Mouse (Mus musculus): ENCODE measurements around the gene Afdn. TPM values are rescaled to one million over a fixed set of nuclear protein-coding genes. Genes with fewer than 3 reads are reported as not detected.

Gene Afdn
- polyA plus RNA-seq, 1 experiment from 2014 or later, result 141 TPM

DNA sequence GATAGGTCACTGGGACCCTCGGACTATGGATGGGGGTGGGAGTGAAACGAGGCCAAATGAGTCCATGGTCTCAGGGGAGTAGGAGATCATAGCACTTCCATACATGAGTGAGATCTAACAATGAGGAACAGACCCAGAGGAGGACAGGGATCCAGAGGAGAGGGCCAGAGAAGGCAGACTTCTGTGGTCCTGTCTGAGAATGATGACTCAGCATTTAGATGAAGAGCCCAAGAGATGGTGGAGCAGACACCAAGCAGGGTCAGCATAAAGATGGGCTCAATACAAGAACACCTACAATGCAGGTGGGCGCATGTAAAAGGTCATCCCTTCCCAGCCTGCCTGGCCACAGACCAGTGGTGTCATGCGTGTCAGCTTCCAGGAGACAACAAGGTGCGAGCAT is 40.2 kb upstream of the Afdn start:
- WGBS, result 92% methylated on average over 5 of the region's 5 CpGs
- H3K27ac ChIP-seq (ENCODE audit: low read depth, low read length), result no peak overlapping the region
- no peak for DNase-seq (ENCODE audit: low spot score)

DNA sequence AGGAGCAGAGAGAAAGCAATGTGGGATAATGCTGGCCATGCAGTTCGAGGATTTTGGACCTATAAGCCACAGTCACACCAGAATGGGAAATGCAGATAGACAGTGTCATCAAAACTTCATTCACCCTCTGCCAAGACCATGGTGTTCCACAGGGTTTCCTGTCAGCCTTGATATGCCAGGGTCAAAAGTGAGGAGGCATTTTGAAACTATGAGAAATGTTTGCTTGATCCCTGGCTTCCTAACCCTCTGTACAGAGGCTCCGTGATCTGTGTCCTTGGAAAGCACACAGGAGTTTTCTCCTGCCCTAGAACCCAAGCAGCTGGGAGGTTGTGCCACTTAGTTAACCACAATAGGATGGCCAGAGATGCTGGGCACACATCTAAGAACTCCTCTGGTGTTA is 39.0 kb upstream of the Afdn start:
- Histone ChIP-seq H3K27me3 (ENCODE audit: control insufficient read depth, insufficient read depth, low read length) (no peaks in the 10 kb centered on the region), H3K4me3 (ENCODE audit: low read depth, low read length) (no peak overlapping the region), H3K9ac (ENCODE audit: low read length) (no peak overlapping the region), H3K4me1 (replicated peaks; ENCODE audit: control insufficient read depth, insufficient read depth, low read length) (no peaks in the 10 kb centered on the region), H3K9me3 (ENCODE audit: control insufficient read depth, low read length) (no peaks in the 10 kb centered on the region), H3K36me3 (ENCODE audit: control insufficient read depth, insufficient read depth, low read length) (no peaks in the 10 kb centered on the region), H3K27ac (ENCODE audit: low read depth, low read length) (no peak overlapping the region), H3K4me2 (ENCODE audit: low read depth, low read length, severe bottlenecking) (no peak overlapping the region)
- 83% methylated on average over 2 of the region's 2 CpGs for WGBS
- DNase-seq (ENCODE audit: low spot score) (no peak), ATAC-seq (replicated peaks; ENCODE audit: low FRiP score) (no peak)

More for the DNA sequence above, 40.2 kb upstream of the Afdn start:
- Histone ChIP-seq H3K4me3 (ENCODE audit: low read depth, low read length) (no peak overlapping the region), H3K4me2 (ENCODE audit: low read depth, low read length, severe bottlenecking) (no peak overlapping the region), H3K4me1 (replicated peaks; ENCODE audit: control insufficient read depth, insufficient read depth, low read length) (no peaks in the 10 kb centered on the region), H3K9ac (ENCODE audit: low read length) (no peak overlapping the region), H3K27me3 (ENCODE audit: control insufficient read depth, insufficient read depth, low read length) (no peaks in the 10 kb centered on the region), H3K9me3 (ENCODE audit: control insufficient read depth, low read length) (no peaks in the 10 kb centered on the region), H3K36me3 (ENCODE audit: control insufficient read depth, insufficient read depth, low read length) (no peaks in the 10 kb centered on the region)
- no peak for ATAC-seq (replicated peaks; ENCODE audit: low FRiP score)

DNA sequence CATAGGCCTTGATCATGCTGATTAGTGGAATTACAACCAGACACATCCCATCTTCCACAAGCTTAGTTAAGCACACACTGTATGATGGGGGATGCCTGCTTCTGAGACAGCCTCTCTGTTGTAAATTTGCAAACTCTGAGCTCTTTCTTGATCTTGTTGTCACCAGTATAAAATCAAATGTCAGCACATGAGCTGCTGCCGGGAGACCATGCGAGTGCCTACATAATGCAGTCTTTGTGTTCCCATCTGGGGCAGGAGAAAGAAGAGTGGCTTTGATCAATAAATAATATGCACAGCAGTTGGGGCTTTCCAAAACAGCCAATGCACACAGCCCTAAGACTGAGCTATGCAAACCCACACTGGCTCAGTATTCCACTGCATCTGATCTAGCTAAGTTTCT is 37.9 kb upstream of the Afdn start:
- Histone ChIP-seq H3K27ac (ENCODE audit: low read depth, low read length) (no peak overlapping the region), H3K9me3 (ENCODE audit: control insufficient read depth, low read length) (no peaks in the 10 kb centered on the region), H3K27me3 (ENCODE audit: control insufficient read depth, insufficient read depth, low read length) (no peaks in the 10 kb centered on the region), H3K4me2 (ENCODE audit: low read depth, low read length, severe bottlenecking) (no peak overlapping the region), H3K9ac (ENCODE audit: low read length) (no peak overlapping the region), H3K36me3 (ENCODE audit: control insufficient read depth, insufficient read depth, low read length) (no peaks in the 10 kb centered on the region), H3K4me3 (ENCODE audit: low read depth, low read length) (no peak overlapping the region), H3K4me1 (replicated peaks; ENCODE audit: control insufficient read depth, insufficient read depth, low read length) (no peaks in the 10 kb centered on the region)
- DNase-seq (ENCODE audit: low spot score), result no peak
- 19% methylated on average over 2 of the region's 2 CpGs for WGBS
- peak; percentile 61; the same call in 1 of the 2 replicates for ATAC-seq (replicated peaks; ENCODE audit: low FRiP score)

DNA sequence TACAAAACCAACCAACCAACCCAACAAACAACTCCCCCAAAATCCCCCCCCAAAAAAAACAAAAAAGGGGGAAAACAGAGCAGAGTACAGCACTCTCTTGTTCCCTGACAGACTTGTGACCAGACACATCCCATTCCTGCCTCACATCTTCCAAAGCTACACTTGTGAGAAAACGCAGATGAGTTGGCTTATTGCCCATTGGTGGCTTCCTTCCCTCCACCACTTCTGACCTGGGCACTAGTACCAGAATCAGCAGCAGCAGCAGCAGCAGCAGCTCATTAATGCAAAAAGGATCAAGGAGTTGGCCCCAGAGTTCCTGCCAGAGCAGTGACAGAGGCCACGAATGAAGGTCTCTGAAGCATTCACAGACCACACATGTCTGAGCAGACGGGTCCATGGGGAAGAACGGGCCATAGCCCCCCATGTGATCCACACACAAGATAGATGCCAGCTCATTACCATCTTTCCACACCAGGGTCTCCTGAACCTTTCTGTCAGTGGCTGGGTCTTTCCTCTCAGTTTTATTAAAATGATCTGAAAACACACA is 35.3 kb upstream of the Afdn start:
- no peak for DNase-seq (ENCODE audit: low spot score)
- H3K4me2 ChIP-seq (ENCODE audit: low read depth, low read length, severe bottlenecking), result no peak overlapping the region
- H3K27me3 ChIP-seq (ENCODE audit: control insufficient read depth, insufficient read depth, low read length), result no peaks in the 10 kb centered on the region
- H3K9ac ChIP-seq (ENCODE audit: low read length), result no peak overlapping the region
- ATAC-seq (replicated peaks; ENCODE audit: low FRiP score), result no peak
- H3K4me3 ChIP-seq (ENCODE audit: low read depth, low read length), result no peak overlapping the region
- 59% methylated on average over 4 of the region's 4 CpGs for WGBS
- H3K27ac ChIP-seq (ENCODE audit: low read depth, low read length), result no peak overlapping the region
- no peaks in the 10 kb centered on the region for H3K4me1 ChIP-seq (replicated peaks; ENCODE audit: control insufficient read depth, insufficient read depth, low read length)
- no peaks in the 10 kb centered on the region for H3K36me3 ChIP-seq (ENCODE audit: control insufficient read depth, insufficient read depth, low read length)
- no peaks in the 10 kb centered on the region for H3K9me3 ChIP-seq (ENCODE audit: control insufficient read depth, low read length)

DNA sequence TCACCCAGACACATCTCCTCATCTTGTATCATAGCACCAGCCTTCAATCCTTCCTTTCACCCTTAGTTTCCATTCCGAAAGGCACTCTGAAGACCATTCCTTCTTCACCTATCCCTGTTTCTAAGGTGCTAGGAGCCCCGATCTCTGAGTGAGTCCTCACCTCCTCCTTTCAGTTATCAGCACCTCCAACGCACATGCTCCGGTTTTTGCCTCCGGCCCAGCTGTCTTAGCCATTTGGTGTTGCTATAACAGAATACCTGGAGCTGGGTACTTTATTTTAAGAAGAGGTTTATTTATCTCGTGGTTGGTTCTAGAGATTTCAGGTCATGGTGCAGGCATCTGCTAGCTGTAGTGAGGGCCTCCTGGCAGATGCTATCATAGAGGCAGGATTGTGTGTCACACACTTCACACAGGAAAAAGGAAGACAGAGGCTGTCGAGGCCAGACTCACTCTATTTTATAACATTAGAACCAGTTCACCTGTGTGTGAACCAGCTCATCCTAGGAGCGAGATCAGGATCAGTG is 33.4 kb upstream of the Afdn start:
- 95% methylated on average over 8 of the region's 8 CpGs for WGBS
- Histone ChIP-seq H3K9ac (ENCODE audit: low read length) (no peak overlapping the region), H3K36me3 (ENCODE audit: control insufficient read depth, insufficient read depth, low read length) (no peaks in the 10 kb centered on the region), H3K27ac (ENCODE audit: low read depth, low read length) (no peak overlapping the region), H3K4me1 (replicated peaks; ENCODE audit: control insufficient read depth, insufficient read depth, low read length) (no peaks in the 10 kb centered on the region), H3K4me3 (ENCODE audit: low read depth, low read length) (no peak overlapping the region), H3K27me3 (ENCODE audit: control insufficient read depth, insufficient read depth, low read length) (no peaks in the 10 kb centered on the region), H3K4me2 (ENCODE audit: low read depth, low read length, severe bottlenecking) (no peak overlapping the region), H3K9me3 (ENCODE audit: control insufficient read depth, low read length) (no peaks in the 10 kb centered on the region)
- ATAC-seq (replicated peaks; ENCODE audit: low FRiP score) (no peak), DNase-seq (ENCODE audit: low spot score) (no peak)

DNA sequence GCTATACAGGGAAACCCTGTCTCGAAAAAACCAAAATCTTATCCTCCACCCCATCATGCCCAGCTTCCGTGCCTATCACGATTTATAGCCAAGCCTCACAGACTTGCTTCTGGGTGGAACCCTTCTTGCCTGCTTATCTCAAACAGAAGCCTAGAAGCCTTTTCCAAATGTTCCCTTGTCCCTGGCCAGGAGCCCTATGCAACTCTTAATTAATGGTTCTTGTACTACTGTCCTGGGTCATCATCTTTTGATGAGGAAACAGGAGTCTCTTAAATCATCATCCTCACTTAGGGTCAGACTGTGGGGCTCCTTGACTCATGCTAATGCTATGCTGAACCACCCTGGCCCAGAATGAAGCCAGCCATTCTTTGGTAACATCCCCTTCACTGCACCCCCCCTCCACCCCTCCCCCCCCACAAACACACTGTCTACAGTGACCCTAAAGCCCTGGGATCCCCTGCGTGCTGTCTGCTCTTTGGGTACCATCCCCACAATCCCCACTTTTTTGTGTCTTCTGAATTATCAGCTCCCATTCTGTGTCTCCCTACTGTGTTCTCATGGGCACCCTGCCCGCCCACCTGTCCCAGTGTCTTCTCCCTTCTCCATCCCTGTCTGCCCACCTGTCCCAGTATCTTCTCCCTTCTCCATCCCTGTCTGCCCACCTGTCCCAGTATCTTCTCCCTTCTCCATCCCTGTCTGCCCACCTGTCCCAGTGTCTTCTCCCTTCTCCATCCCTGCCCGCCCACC is 29.2 kb upstream of the Afdn start:
- Histone ChIP-seq H3K27me3 (ENCODE audit: control insufficient read depth, insufficient read depth, low read length) (no peaks in the 10 kb centered on the region), H3K4me2 (ENCODE audit: low read depth, low read length, severe bottlenecking) (no peak overlapping the region)
- ATAC-seq (replicated peaks; ENCODE audit: low FRiP score), result no peak

DNA sequence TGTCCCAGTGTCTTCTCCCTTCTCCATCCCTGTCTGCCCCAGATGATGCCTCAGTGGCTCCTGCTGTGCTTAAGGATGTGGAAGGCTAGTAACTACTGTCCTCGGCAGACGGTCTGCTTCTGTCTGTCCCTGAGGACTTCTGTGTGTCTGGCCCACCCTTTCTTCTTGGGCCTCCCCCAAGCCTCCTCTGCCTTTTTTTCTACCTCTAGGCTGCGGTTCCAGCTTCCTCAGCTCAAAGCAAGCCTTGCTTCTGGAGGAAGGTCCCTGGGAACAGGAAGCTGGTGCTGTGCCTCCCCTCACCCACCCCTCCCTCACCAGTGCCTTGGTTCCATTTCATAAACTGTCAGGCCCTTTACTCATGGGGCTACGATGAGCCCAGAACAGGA is 28.6 kb upstream of the Afdn start:
- Histone ChIP-seq H3K4me2 (ENCODE audit: low read depth, low read length, severe bottlenecking) (no peak overlapping the region), H3K27me3 (ENCODE audit: control insufficient read depth, insufficient read depth, low read length) (no peaks in the 10 kb centered on the region), H3K36me3 (ENCODE audit: control insufficient read depth, insufficient read depth, low read length) (no peaks in the 10 kb centered on the region), H3K4me1 (replicated peaks; ENCODE audit: control insufficient read depth, insufficient read depth, low read length) (no peaks in the 10 kb centered on the region), H3K4me3 (ENCODE audit: low read depth, low read length) (no peak overlapping the region), H3K9me3 (ENCODE audit: control insufficient read depth, low read length) (no peaks in the 10 kb centered on the region), H3K27ac (ENCODE audit: low read depth, low read length) (no peak overlapping the region), H3K9ac (ENCODE audit: low read length) (no peak overlapping the region)
- DNase-seq (ENCODE audit: low spot score), result no peak
- no peak for ATAC-seq (replicated peaks; ENCODE audit: low FRiP score)
- 70% methylated on average over 4 of the region's 4 CpGs for WGBS

More for the DNA sequence above, 29.2 kb upstream of the Afdn start:
- 94% methylated on average over 6 of the region's 6 CpGs for WGBS
- Histone ChIP-seq H3K27ac (ENCODE audit: low read depth, low read length) (no peak overlapping the region), H3K36me3 (ENCODE audit: control insufficient read depth, insufficient read depth, low read length) (no peaks in the 10 kb centered on the region), H3K4me1 (replicated peaks; ENCODE audit: control insufficient read depth, insufficient read depth, low read length) (no peaks in the 10 kb centered on the region), H3K9me3 (ENCODE audit: control insufficient read depth, low read length) (no peaks in the 10 kb centered on the region), H3K9ac (ENCODE audit: low read length) (no peak overlapping the region), H3K4me3 (ENCODE audit: low read depth, low read length) (no peak overlapping the region)
- DNase-seq (ENCODE audit: low spot score), result no peak

DNA sequence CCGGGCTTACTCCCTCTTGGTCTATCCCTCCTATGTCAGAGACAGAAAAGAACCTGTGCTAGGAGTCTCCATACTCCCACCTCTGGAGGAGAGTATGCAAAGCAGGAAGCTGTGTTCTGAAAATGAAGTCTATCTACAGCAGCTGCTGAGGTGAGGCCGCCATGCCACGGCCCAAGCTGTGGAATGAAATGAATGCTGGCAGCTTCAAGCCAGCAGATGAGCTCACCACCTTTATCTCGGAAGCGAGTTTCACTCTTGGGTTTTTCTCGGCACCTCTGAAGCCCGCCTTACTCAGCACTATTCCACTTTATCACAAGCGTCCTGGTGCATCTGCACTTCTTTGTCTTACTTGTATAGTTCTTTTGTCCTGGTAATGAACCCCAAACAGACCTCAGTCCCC is 27.7 kb upstream of the Afdn start:
- Histone ChIP-seq H3K27ac (ENCODE audit: low read depth, low read length) (no peak overlapping the region), H3K4me3 (ENCODE audit: low read depth, low read length) (no peak overlapping the region), H3K36me3 (ENCODE audit: control insufficient read depth, insufficient read depth, low read length) (no peaks in the 10 kb centered on the region), H3K9me3 (ENCODE audit: control insufficient read depth, low read length) (no peaks in the 10 kb centered on the region), H3K4me2 (ENCODE audit: low read depth, low read length, severe bottlenecking) (no peak overlapping the region), H3K9ac (ENCODE audit: low read length) (no peak overlapping the region), H3K4me1 (replicated peaks; ENCODE audit: control insufficient read depth, insufficient read depth, low read length) (no peaks in the 10 kb centered on the region), H3K27me3 (ENCODE audit: control insufficient read depth, insufficient read depth, low read length) (no peaks in the 10 kb centered on the region)
- no peak for DNase-seq (ENCODE audit: low spot score)
- ATAC-seq (replicated peaks; ENCODE audit: low FRiP score), result no peak
- WGBS, result 59% methylated on average over 8 of the region's 8 CpGs

DNA sequence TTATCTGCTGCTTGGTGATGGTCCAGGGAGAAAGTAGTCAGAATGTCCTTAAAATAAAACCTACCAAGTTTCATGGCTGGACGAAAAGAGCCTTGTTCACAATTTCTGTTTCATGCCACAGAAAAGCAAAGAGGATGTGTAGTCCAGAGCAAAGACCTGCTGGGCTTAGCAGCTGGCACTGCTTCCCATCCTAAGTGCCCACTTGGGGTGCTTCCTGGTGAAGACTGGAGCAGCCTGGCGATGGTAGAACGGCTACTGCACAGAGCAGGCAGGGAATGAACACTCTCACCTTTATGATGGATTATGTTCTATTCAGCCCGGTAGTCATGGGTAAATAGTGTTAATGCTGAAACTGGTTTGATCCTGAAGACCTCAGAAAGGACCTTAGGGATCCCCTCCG is 26.4 kb upstream of the Afdn start:
- H3K9me3 ChIP-seq (ENCODE audit: control insufficient read depth, low read length), result no peaks in the 10 kb centered on the region
- no peak for DNase-seq (ENCODE audit: low spot score)
- no peak overlapping the region for H3K4me3 ChIP-seq (ENCODE audit: low read depth, low read length)
- 94% methylated on average over 5 of the region's 5 CpGs for WGBS
- H3K4me1 ChIP-seq (replicated peaks; ENCODE audit: control insufficient read depth, insufficient read depth, low read length), result no peaks in the 10 kb centered on the region
- H3K9ac ChIP-seq (ENCODE audit: low read length), result no peak overlapping the region
- ATAC-seq (replicated peaks; ENCODE audit: low FRiP score), result no peak
- H3K4me2 ChIP-seq (ENCODE audit: low read depth, low read length, severe bottlenecking), result no peak overlapping the region
- H3K27ac ChIP-seq (ENCODE audit: low read depth, low read length), result no peak overlapping the region
- H3K36me3 ChIP-seq (ENCODE audit: control insufficient read depth, insufficient read depth, low read length), result no peaks in the 10 kb centered on the region
- no peaks in the 10 kb centered on the region for H3K27me3 ChIP-seq (ENCODE audit: control insufficient read depth, insufficient read depth, low read length)
